Mouse (Mus musculus): ENCODE data around the gene Map4k4.

- no peak for TF ChIP-seq CTCF (IDR thresholded peaks at IDR 0.05; ENCODE audit: low read depth, low read length)
- TF ChIP-seq POLR2A (IDR thresholded peaks at IDR 0.05; ENCODE audit: borderline replicate concordance, low read depth, low read length): no peak
Observed at GRCm38 (mm10) chr1:39980314-39981290, 79.9 kb downstream of the Map4k4 start.
